Mouse (Mus musculus): ENCODE measurements around the gene Rbms1. TPM values are rescaled to one million over a fixed set of nuclear protein-coding genes. Genes with fewer than 3 reads are reported as not detected.
"Not testable (repeated sequence)": the region's sequence is repeated elsewhere in the genome, so short reads cannot be mapped to it uniquely, and the experiment has no call there.

Gene Rbms1
- total RNA-seq, 4 experiments from 2014 or later: 12.5 to 16.6 (median 13.3) TPM

DNA sequence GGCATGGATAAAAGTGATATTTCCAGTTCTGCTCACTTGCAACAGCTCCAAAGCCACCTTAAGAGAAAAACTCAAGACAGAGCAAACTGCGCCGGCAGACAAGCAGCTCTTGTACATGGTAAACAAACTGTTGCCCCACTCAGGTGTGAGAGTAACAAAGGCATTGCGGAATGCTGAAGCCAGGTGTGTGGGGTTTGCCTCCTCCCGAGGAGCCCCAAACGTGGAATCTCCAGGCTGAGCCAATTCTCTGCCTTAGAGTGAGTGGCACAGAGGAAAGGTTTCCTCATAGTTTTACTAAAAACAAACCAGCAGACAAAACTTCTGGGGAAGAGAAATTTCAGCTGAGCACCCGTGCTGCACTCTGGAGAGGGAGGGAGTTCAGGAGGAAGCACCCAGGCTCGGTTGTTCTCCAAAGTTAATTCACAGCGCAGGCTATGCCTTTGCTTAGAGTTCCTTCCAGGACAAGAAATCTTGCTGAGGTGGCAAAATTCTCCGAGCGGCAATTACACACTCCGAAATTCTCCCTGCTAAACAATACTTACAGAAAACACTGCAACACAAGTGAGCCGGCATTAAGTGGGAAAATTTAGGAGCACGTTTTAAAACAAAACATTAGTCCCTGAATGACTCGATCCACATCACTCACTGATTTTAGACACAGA is 111.8 kb downstream of the Rbms1 start:
- DNase-seq (ENCODE audit: low spot score in 2 of 2): no peak

DNA sequence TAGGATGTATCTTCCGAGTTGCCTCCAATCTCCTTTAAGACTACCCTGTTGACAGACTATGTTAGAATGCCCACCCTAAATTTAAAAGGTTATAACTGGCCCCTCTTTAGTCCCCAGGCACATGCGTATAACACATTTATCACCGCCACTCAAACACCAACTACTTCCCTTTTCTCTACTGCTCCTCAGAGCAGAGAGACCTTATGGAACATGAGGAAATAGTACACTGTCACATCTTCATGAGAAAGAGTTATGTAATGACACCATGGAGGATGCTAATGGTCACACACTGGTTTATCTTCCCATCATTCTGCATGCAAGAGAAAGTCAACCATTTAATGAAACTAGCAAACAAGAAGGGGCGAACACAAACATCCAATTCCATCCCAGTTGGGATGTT is 114.5 kb downstream of the Rbms1 start:
- DNase-seq (ENCODE audit: low spot score in 2 of 2): no peak

GRCm38 (mm10) chr2:60847984-60848383 is 115.0 kb downstream of the Rbms1 start:
- DNase-seq (ENCODE audit: low spot score in 2 of 2): no peak

- no peak for DNase-seq (ENCODE audit: low spot score in 2 of 2)
These were observed 117.6 kb downstream of the Rbms1 start for GRCm38 (mm10) chr2:60845316-60845894.

DNA sequence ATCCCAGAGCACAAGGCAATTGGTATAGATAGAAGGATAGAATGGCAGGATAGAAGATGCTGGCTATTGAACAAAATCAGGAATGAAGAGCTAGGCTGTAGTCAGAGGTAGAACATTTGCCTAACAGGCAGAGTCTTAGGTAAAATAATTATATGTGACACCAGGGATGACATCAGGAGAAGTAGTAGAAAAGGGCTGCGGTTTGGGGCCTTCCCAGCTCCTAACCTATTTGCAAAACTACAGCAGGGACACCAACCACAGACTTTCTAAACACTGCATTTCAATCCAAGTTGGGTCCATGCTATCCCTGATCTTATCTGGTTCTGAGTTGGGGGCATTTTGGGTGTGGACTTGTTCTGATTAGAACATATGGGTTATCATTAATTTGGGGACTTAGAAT is 118.7 kb downstream of the Rbms1 start:
- DNase-seq (ENCODE audit: low spot score in 2 of 2): no peak

DNA sequence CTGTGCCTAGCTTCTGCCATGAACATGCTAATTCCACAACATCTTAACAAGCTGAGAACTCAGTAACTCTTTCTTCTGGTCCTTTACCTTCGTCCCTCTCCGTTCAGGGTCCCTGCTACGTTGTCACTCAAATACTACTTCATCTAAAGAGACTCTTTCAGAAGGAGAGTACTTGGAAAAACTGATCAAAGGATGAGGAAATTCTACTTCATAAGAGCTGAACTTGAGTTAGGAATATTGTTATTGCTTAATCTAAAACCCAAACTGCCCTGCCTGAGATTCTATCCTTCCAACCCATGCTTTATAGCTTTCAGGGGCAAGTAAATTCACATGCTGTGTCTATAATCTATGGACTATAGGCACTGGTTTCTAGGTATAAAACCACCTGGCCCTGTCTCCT is 119.4 kb downstream of the Rbms1 start:
- DNase-seq (ENCODE audit: low spot score in 2 of 2): no peak

- DNase-seq (ENCODE audit: low spot score in 2 of 2): no peak
These were observed 120.0 kb downstream of the Rbms1 start for GRCm38 (mm10) chr2:60842976-60843375.

DNA sequence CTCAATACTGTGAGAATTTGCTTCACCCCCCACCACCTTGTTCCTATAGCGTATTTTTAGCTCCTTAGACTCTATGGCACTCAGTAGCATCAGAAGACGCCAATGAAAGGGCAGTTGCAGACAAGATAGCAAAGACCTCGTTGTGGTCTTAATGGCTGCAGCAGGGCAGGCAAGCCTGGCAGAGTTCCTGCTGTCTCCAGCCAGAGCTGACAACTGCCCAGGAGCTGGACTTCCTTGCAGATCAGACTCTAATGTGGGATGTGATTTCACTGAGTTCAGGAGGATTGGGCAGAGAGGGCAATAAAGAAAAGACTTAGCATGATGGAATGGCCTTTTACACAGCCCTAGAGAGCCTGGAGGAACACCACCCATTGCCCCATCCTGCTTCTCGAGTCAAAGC is 122.1 kb downstream of the Rbms1 start:
- no peak for DNase-seq (ENCODE audit: low spot score in 2 of 2)

DNA sequence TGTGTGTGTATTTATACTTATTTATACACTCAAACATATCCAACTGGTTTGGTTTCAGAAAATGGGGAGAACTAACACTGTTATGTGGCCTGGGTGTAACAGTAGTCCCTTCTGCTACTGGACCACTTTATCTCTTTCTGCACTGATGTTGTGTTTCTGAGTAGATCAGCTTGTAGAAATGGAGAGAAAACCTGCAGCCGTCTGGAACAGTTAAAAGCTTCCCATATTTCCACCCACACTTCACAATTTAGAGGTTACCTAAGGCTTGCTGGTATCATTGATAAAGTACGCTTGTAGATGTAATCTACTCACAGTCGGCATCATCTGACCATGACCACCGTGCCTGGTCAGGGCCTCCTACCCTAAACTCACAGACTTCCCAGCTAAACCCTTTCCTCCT is 123.5 kb downstream of the Rbms1 start:
- no peak for DNase-seq (ENCODE audit: low spot score in 2 of 2)

DNA sequence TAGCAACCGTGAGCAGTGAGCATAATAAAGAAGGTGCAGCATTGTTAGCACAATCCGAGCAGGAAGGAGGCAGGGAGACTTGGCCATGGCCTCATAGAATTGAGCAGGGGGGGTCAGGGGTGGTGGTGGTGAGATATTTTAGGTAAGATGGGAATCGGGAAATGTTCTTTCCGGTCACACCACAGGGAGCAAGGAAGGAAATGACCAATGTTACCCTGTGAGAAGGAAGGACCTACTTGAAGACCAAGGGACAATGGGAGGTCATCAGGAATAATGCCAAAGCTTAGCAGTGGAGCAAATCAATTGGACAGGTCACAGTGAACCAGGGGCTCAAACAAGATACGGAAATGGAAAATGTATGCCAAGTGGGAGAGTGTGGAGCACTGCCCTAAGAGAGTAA is 124.1 kb downstream of the Rbms1 start:
- no peak for DNase-seq (ENCODE audit: low spot score in 2 of 2)

DNA sequence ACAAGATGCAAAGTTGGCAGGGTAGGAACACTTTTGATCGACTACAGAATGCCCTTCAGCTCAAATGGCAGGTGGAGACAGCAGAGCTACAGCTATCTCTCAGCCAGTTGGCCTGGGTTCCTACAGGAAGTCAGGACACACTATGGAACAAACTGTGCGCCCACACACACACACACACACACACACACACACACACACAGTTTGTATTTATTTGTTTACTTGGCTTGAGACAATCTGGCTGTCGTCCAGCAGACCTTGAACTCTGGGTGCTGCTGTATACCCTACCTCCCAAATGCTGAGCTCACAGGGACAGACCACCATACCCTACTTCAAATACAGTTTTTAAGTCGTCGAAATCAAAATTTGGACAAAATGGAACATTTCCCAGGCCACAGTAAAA is 125.4 kb downstream of the Rbms1 start:
- DNase-seq (ENCODE audit: low spot score in 2 of 2): no peak

- no peak for DNase-seq (ENCODE audit: low spot score in 2 of 2)
These were observed 126.8 kb downstream of the Rbms1 start for GRCm38 (mm10) chr2:60836237-60836636.

DNA sequence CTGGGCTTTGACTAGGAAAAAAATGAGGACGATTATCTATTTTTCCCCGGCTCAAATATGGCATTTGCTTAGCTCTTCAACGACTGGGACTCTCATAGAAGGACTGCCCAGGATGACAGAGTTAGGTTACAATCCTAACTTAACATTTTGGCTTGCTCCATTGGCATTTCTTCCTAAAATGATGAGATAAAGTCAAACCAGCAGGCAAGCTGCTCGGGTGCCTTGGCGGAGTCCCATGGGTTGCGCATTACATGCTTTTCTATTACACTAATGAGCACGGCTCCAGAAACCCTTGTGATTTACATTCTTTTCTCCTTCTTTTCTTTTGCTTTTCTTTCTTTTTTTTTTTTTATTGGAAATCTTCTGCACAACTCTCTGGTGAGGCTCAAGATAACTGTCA is 128.7 kb downstream of the Rbms1 start:
- DNase-seq (ENCODE audit: low spot score in 2 of 2): no peak

DNA sequence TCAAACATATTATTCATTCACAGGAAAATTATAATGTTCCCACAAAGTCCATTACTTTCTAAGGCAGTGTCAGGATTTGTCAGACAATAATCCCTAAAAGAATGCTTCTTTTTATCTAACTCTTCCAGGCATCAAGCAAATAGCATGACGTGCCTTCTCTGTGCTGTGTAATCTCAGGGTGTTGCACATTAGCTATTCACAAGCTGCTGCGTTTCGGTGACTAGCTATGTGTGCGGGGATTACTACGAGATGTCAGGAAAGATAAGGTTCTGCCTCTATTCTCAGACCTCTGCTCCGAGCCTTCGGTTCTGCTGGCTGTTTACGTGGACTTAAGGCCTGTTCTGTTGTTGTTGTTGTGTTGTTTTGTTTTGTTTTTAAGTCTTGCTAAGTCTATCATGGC is 130.7 kb downstream of the Rbms1 start:
- no peak for DNase-seq (ENCODE audit: low spot score in 2 of 2)

DNA sequence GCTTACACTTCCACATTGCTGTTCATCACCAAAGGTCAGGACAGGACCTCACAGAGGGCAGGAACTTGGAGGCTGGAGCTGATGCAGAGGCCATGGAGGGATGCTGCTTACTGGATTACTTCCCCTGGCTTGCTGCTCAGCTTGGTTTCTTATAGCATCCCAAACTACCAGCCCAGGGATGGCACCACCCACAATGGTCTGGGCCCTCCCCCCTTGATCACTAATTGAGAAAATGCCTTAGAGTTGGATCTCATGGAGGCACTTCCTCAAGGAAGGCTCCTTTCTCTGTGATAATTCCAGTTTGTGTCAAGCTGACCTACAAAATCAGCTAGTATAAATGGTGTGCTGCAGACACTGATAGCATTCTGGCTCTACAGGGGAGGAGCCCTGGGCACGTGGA is 132.5 kb downstream of the Rbms1 start:
- not testable (repeated sequence) for DNase-seq (ENCODE audit: low spot score in 2 of 2)

DNA sequence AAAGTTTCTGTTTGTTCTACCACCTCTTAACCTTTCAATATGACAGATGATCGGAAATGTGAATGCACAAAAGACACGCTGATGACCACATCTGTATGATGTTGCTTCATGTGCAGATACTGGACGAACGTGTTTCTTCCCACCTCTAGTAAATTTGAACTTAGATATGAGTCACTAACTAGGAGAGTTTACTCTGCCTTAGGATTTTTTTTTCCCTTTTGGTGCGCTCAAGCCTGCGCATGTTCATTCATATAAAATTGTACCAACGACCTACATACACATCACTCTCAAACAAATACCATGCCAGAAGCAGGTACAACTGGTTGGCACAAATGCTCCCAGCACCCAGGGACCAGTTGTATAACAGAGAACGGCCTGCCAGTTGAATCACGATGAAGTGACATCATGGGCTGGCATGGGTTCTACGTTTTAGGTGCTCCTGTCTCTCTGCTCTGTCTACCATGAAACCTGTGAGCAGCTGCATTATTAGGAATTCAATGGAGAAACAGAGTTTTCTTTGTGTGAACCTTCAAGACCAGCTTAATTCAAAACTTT is 134.0 kb downstream of the Rbms1 start:
- no peak for DNase-seq (ENCODE audit: low spot score in 2 of 2)

DNA sequence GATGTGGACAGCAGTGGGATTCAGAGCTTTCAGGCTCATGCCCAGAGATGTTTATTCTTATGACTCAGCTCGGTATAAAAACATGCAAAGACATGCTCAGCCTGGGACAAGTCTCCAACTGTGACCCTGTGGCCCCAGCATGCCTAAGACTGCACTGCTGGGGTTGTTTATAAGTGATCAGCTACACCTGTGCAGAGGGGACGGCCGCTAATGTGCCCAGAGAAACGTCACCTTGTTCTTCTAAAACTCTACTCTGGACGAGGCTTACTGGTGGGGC is 135.9 kb downstream of the Rbms1 start:
- no peak for DNase-seq (ENCODE audit: low spot score in 2 of 2)

DNA sequence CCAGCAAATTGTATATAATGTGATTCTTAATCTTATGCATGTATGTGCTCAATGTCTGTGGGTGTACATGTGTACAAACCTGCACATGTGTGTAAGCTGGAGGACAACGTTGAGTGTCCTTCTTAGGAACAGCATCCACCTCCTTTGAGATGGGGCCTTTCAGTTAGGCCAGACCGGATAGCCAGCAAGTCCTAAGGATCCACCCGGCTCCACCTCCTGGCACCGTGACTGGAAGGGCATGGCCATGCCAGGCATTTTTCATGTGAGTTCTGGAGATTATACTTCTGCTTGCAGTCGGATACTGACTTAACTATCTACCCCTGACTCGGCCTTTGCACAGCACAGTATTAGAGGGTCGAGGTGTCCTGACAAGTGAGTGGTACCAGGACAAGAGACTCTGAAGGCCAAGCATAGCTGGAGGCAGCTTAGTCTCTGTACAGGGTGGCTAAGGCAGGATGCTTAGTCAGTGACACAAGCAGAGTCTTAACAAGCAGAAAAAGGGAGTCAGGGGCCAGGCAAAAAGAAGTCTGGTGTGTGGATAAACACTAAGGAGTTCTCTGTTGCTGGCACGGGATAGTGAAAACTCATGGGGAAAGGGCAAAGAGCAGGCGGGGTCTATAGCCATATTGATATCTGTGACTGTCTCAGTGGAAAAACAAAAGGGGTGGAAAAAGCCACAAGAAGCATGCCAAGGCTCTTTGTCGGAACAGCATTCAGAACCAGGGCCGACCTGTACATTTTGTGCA is 136.4 kb downstream of the Rbms1 start:
- no peak for DNase-seq (ENCODE audit: low spot score in 2 of 2)

GRCm38 (mm10) chr2:60825690-60826089 is 137.3 kb downstream of the Rbms1 start:
- DNase-seq (ENCODE audit: low spot score in 2 of 2): no peak

DNA sequence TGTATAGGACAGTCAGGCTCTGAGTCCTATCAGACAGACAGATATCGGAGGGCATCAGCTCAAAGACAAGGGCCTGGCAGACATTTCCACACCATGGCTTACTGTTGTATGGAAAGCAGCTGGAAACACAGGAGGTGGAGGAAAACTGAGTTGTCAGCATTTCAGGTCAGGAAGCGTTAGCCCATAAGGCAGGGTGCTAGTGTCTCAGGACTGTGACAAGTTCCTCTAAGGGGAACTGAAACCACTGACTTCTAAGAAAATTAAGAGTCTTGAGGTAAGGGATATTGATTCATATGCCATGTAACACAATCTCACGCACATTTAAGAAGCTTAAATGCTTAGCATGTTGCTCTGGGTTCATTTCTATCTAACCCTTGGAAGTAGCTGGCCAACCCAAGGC is 141.4 kb downstream of the Rbms1 start:
- DNase-seq (ENCODE audit: low spot score in 2 of 2): no peak

DNA sequence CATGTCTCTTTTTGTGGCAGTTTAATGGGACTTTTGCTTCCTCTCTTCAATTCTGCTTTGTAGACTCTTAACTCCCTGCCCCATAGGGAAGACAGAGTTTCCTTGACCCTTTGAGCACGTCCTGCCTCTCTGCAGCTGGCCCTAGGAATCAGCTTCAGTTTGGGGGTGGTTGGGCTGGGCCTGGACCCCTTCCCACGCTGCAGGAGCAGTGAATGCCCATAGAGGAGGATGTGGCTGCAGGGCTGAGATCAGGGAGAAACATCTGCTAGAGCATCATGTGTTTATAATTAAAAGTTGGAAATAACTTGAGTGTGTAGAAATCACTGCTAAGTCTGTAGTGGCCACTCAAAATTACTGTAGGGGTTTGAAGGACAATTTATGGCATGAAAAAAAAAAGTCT is 144.4 kb downstream of the Rbms1 start:
- no peak for DNase-seq (ENCODE audit: low spot score in 2 of 2)

GRCm38 (mm10) chr2:60816307-60816706 is 146.7 kb downstream of the Rbms1 start:
- no peak for DNase-seq (ENCODE audit: low spot score in 2 of 2)

GRCm38 (mm10) chr2:60814788-60815187 is 148.2 kb downstream of the Rbms1 start:
- DNase-seq (ENCODE audit: low spot score in 2 of 2): no peak
